Mouse (Mus musculus): Measurements from ENCODE around the gene Gpr62.
A peak's percentile ranks its signal among the peaks of the same experiment; 100 is the strongest.

DNA sequence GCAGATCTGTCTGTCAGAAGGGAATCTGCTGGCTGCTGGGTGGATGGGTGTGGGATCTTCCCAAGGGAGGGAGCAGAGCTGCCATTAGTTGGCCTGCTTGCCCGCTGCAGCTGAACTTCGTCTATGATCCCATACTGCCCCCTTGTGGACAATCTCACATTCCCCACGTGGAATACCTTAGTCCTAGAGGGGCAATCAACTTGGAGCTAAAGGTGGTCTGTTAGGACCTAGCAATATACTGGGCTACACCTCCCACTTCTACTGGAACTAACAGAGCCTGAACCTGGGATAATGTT, 43.9 kb downstream of the Gpr62 start:
- TF ChIP-seq CTCF (IDR thresholded peaks at IDR 0.05; ENCODE audit: low read depth, low read length) = peak; percentile 71
- no peak for TF ChIP-seq GATA1 (IDR thresholded peaks at IDR 0.05; ENCODE audit: borderline replicate concordance, low read length)

Measured in G1E (cell line).